Mouse (Mus musculus): ENCODE measurements at regions not wholly inside any gene's neighbourhood (a gene's known extent, or its start where the extent isn't known, plus 50 kb on each side); places are given as distances from the start of the nearest gene placed in this dataset.
"Not testable (repeated sequence)": the region's sequence is repeated elsewhere in the genome, so short reads cannot be mapped to it uniquely, and the experiment has no call there.

GRCm38 (mm10) chr17:4875086-4876046, 118.8 kb upstream of the Arid1b start:
- Histone ChIP-seq H3K27me3 (ENCODE audit: insufficient read depth, poor library complexity, severe bottlenecking) (no peaks in the 10 kb centered on the region), H3K4me3 (no peak overlapping the region), H3K4me1 (no peaks in the 10 kb centered on the region), H3K36me3 (no peaks in the 10 kb centered on the region), H3K9me3 (no peaks in the 10 kb centered on the region), H3K27ac (no peak overlapping the region)
- DNase-seq (ENCODE audit: low spot score), result peak; percentile 60
- WGBS, result 69% methylated on average over 10 of the region's 10 CpGs

GRCm38 (mm10) chr17:4876431-4876830, 117.7 kb upstream of the Arid1b start:
- Histone ChIP-seq H3K9me3 (no peaks in the 10 kb centered on the region), H3K4me3 (no peak overlapping the region), H3K27ac (no peak overlapping the region), H3K36me3 (no peaks in the 10 kb centered on the region), H3K4me1 (no peaks in the 10 kb centered on the region), H3K27me3 (ENCODE audit: insufficient read depth, poor library complexity, severe bottlenecking) (no peaks in the 10 kb centered on the region)
- WGBS, result 77% methylated on average over 4 of the region's 4 CpGs
- DNase-seq (ENCODE audit: low spot score), result peak; percentile 58

GRCm38 (mm10) chr17:4881473-4881872, 112.7 kb upstream of the Arid1b start:
- Histone ChIP-seq H3K4me3 (no peak overlapping the region), H3K9me3 (no peaks in the 10 kb centered on the region), H3K4me1 (no peaks in the 10 kb centered on the region), H3K27ac (no peak overlapping the region), H3K36me3 (no peaks in the 10 kb centered on the region), H3K27me3 (ENCODE audit: insufficient read depth, poor library complexity, severe bottlenecking) (no peaks in the 10 kb centered on the region)
- WGBS, result 83% methylated on average over 5 of the region's 5 CpGs
- DNase-seq (ENCODE audit: low spot score), result no peak

- no peaks in the 10 kb centered on the region for H3K36me3 ChIP-seq
- 77% methylated on average over 2 of the region's 2 CpGs for WGBS
- no peaks in the 10 kb centered on the region for H3K9me3 ChIP-seq
- no peaks in the 10 kb centered on the region for H3K27me3 ChIP-seq (ENCODE audit: insufficient read depth, poor library complexity, severe bottlenecking)
- DNase-seq (ENCODE audit: low spot score), result peak; percentile 59
- H3K27ac ChIP-seq, result no peak overlapping the region
- H3K4me1 ChIP-seq, result no peaks in the 10 kb centered on the region
- H3K4me3 ChIP-seq, result no peak overlapping the region
Observed at GRCm38 (mm10) chr17:4884083-4884482, 110.0 kb upstream of the Arid1b start.

GRCm38 (mm10) chr17:4884761-4885160, 109.4 kb upstream of the Arid1b start:
- H3K9me3 ChIP-seq, result no peaks in the 10 kb centered on the region
- H3K4me3 ChIP-seq, result no peak overlapping the region
- no peak overlapping the region for H3K27ac ChIP-seq
- DNase-seq (ENCODE audit: low spot score), result peak; percentile 61
- no peaks in the 10 kb centered on the region for H3K27me3 ChIP-seq (ENCODE audit: insufficient read depth, poor library complexity, severe bottlenecking)
- WGBS, result 70% methylated on average over 3 of the region's 3 CpGs
- H3K36me3 ChIP-seq, result no peaks in the 10 kb centered on the region
- H3K4me1 ChIP-seq, result no peaks in the 10 kb centered on the region

DNA sequence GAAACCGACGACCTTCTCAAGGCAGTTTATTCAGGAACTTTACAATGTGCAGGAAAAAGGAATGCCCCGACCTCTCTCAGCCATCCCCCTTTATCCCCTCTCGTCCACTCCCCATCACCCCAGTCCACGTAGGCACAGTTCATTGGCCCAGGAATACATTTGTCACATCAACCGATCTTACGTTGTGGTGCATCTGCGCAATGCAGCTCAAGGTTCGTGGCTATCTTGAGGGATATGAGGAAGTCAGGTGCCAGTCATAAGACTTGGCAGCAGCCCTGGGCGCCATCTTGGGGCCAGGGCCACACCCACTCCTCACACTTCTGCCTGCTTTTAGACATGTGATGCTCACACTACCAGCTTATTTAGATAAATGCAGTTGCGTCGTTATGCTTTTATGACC, 106.8 kb upstream of the Arid1b start:
- WGBS, result 88% methylated on average over 12 of the region's 12 CpGs

GRCm38 (mm10) chr17:4889577-4889976, 104.6 kb upstream of the Arid1b start:
- no peaks in the 10 kb centered on the region for H3K4me1 ChIP-seq
- no peak overlapping the region for H3K27ac ChIP-seq
- H3K36me3 ChIP-seq, result no peaks in the 10 kb centered on the region
- H3K4me3 ChIP-seq, result no peak overlapping the region
- H3K9me3 ChIP-seq, result no peaks in the 10 kb centered on the region
- no peaks in the 10 kb centered on the region for H3K27me3 ChIP-seq (ENCODE audit: insufficient read depth, poor library complexity, severe bottlenecking)
- WGBS, result 55% methylated on average over 2 of the region's 2 CpGs
- peak; percentile 72 for DNase-seq (ENCODE audit: low spot score)

More for the DNA sequence above, 106.8 kb upstream of the Arid1b start:
- not testable (repeated sequence) for H3K27me3 ChIP-seq (ENCODE audit: insufficient read depth, poor library complexity, severe bottlenecking); H3K4me1 ChIP-seq; H3K9me3 ChIP-seq; H3K27ac ChIP-seq; H3K36me3 ChIP-seq; H3K4me3 ChIP-seq
- DNase-seq (ENCODE audit: low spot score), result peak; percentile 25

GRCm38 (mm10) chr17:4890131-4890530, 104.0 kb upstream of the Arid1b start:
- no peaks in the 10 kb centered on the region for H3K27me3 ChIP-seq (ENCODE audit: insufficient read depth, poor library complexity, severe bottlenecking)
- no peak overlapping the region for H3K27ac ChIP-seq
- H3K9me3 ChIP-seq, result no peaks in the 10 kb centered on the region
- DNase-seq (ENCODE audit: low spot score), result peak; percentile 71
- no peak overlapping the region for H3K4me3 ChIP-seq
- WGBS, result 92% methylated on average over 1 of the region's 1 CpGs
- no peaks in the 10 kb centered on the region for H3K4me1 ChIP-seq
- no peaks in the 10 kb centered on the region for H3K36me3 ChIP-seq

DNA sequence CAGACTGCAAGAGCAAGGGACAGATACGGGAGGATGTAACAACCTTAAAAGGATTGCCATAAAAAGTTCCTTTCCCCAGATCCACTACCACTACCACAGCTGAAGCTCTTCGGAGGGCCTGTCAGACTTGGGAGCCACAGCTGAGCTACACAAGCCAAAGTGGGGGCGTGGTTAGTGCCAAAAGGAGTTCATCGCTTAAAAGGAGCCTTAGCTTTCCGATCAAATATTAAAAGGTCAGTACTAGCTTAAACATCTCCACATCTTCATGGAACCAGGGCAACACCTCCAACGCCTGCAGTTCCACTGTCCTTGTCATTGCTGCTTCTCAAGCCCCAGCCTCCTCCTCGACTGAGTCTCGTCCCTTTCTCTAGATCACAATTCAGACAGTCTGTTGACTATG, 102.6 kb upstream of the Arid1b start:
- H3K4me1 ChIP-seq, result no peaks in the 10 kb centered on the region
- peak; percentile 61 for DNase-seq (ENCODE audit: low spot score)
- 82% methylated on average over 8 of the region's 8 CpGs for WGBS
- no peak overlapping the region for H3K27ac ChIP-seq
- H3K9me3 ChIP-seq, result no peaks in the 10 kb centered on the region
- no peaks in the 10 kb centered on the region for H3K27me3 ChIP-seq (ENCODE audit: insufficient read depth, poor library complexity, severe bottlenecking)
- no peaks in the 10 kb centered on the region for H3K36me3 ChIP-seq
- H3K4me3 ChIP-seq, result no peak overlapping the region

DNA sequence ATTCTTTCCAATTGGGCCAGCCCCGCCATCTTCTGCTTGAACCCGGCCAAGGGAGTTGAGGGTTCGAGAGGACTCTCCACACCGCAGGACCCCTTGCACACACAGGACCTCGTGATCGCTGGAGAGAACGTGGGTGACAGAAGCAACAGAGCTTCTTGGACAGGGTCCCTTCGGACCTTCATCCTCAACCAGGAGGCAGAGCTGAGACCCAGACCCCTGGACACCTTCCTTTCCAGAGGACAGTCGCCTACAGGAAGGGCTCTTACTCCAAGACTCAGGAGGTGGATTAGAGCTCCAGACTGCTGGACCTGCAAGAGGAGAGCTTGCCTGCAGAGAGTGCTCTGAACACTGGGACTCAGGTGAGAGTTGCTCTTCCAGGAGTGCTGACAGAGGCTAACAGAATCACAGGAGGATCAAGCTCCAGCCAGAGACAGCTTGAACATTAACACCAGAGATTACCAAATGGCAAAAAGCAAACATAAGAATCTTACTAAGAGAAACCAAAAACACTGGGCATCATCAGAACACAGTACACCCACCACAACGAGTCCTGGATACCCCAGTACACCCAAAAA, 99.3 kb upstream of the Arid1b start:
- not testable (repeated sequence) for H3K9me3 ChIP-seq; H3K4me1 ChIP-seq; H3K27ac ChIP-seq; H3K27me3 ChIP-seq (ENCODE audit: insufficient read depth, poor library complexity, severe bottlenecking); H3K4me3 ChIP-seq; H3K36me3 ChIP-seq
- peak; percentile 62 for DNase-seq (ENCODE audit: low spot score)
- 80% methylated on average over 10 of the region's 10 CpGs for WGBS

DNA sequence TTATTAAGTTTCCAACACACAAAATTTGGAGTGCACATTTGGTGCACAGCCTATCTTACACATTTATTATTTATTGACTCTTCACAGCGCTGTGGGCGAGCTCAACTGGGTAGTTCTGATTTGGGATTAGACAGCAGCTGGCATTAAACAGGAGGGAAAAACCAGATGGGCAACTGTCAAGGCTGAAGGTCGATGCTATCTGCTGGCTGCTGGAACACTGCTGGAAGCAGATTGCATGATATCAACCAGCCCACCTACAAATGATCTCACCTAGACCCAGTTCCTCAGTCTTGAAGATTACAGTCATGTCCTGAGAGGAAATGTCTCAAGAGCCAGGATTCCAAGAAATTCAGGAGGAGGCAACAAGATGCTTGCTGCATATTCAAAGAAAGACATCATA, 91.0 kb upstream of the Arid1b start:
- Histone ChIP-seq H3K27ac (no peak overlapping the region), H3K9me3 (no peaks in the 10 kb centered on the region), H3K4me1 (no peaks in the 10 kb centered on the region), H3K4me3 (no peak overlapping the region), H3K36me3 (no peaks in the 10 kb centered on the region), H3K27me3 (ENCODE audit: insufficient read depth, poor library complexity, severe bottlenecking) (no peaks in the 10 kb centered on the region)
- WGBS, result 76% methylated on average over 3 of the region's 3 CpGs
- DNase-seq (ENCODE audit: low spot score), result no peak

DNA sequence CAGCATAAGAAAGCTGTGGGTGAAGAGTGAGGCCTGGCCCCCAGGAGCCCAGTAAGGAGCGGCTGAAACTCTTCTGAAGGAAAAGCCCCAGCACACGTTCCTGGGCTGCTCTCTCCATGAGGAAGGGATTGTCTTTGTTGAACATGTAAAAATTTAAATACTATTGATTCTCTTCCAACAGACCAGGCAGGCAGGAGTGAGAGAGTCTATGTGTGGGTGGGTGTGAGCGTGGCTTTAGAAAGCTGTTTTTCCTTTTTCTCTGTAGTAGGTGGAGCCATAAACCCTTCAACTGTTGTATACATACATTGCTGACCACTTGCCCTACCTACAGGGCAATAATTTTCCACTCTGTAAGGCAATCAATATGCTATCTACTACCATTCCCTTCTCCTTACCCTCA, 87.6 kb upstream of the Arid1b start:
- Histone ChIP-seq H3K27ac (peak overlapping the region; percentile 92; the same call in 1 of the 2 replicates), H3K36me3 (no peaks in the 10 kb centered on the region), H3K4me3 (no peak overlapping the region; the same call in 1 of the 2 replicates), H3K27me3 (ENCODE audit: insufficient read depth, poor library complexity, severe bottlenecking) (no peaks in the 10 kb centered on the region), H3K4me1 (no peaks in the 10 kb centered on the region), H3K9me3 (no peaks in the 10 kb centered on the region)
- WGBS, result 71% methylated on average over 3 of the region's 3 CpGs
- DNase-seq (ENCODE audit: low spot score), result no peak

- H3K27ac ChIP-seq, result peak overlapping the region; percentile 92
- H3K4me1 ChIP-seq, result no peaks in the 10 kb centered on the region
- no peaks in the 10 kb centered on the region for H3K27me3 ChIP-seq (ENCODE audit: insufficient read depth, poor library complexity, severe bottlenecking)
- no peak for DNase-seq (ENCODE audit: low spot score)
- H3K9me3 ChIP-seq, result no peaks in the 10 kb centered on the region
- H3K36me3 ChIP-seq, result no peaks in the 10 kb centered on the region
- H3K4me3 ChIP-seq, result peak overlapping the region; percentile 63
- under 1% methylated on average over 14 of the region's 14 CpGs for WGBS
Observed at GRCm38 (mm10) chr17:4907181-4907752, 86.9 kb upstream of the Arid1b start.

Measured in heart, embryonic 10.5 days (tissue).